Mouse (Mus musculus): ENCODE data around the gene Tas2r108.

DNA sequence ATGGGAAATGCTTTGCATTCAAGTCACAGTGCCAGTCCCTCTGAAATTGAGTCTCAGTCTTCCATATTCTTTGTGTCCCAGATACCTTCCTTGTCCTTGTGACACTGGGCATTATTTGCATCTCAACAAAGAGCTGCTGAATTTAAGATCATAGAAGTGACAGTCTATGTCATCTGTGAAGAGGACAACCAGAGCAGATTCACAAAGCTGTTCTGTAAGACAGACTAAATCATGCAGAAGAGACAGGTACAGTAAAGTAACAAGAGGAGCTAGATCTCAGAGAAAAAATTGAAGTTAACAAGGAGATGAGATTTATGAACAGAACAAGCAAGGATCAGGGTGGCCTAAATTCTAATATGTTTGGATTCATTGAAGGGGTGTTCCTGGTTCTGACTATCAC, 2.4 kb upstream of the Tas2r108 start, which contains the start of gene Tas2r137:
- TF ChIP-seq CTCF (IDR thresholded peaks at IDR 0.05) = no peak
- TF ChIP-seq EP300 (IDR thresholded peaks at IDR 0.05; ENCODE audit: insufficient read depth, low read depth, low read length) = no peak
- no peak for TF ChIP-seq POLR2A (IDR thresholded peaks at IDR 0.05; ENCODE audit: insufficient read depth, low read depth, low read length)

Measured in heart, adult 2 months (tissue).